Mouse (Mus musculus) intestine, postnatal 0 days (tissue): ENCODE data around the gene Ngp. TPM values are rescaled to one million over a fixed set of nuclear protein-coding genes. Genes with fewer than 3 reads are reported as not detected.
A peak's percentile ranks its signal among the peaks of the same experiment; 100 is the strongest.

Source experiments
- ATAC-seq: fragments of 200-750 bp; cut with Nextera tagmentation; 2 replicates; pipeline ENCODE4 v1.8.0; 2017; ENCODE audit warnings: mild to moderate bottlenecking, moderate TSS enrichment, moderate library complexity
- H3K27ac ChIP-seq: fragments of 300-500 bp; sonication (generic); 2 replicates; pipeline ENCODE4 v1.5.1; 2014; ENCODE audit warnings: mild to moderate bottlenecking, low read depth, low read length, moderate library complexity
- H3K27me3 ChIP-seq: fragments of 300-500 bp; sonication (generic); replicated peaks from 2 replicates; pipeline ENCODE4 v1.6.1; 2014; ENCODE audit warnings: low read length, mixed read lengths; ENCODE audit not compliant: control insufficient read depth, insufficient read depth
- H3K36me3 ChIP-seq: fragments of 300-500 bp; sonication (generic); 2 replicates; pipeline ENCODE4 v1.6.1; 2014; ENCODE audit warnings: mild to moderate bottlenecking, moderate library complexity; ENCODE audit not compliant: control insufficient read depth, insufficient read depth
- H3K4me1 ChIP-seq: fragments of 300-500 bp; sonication (generic); replicated peaks from 2 replicates; pipeline ENCODE4 v1.6.1; 2014; ENCODE audit warnings: antibody characterized with exemption, low read length, mixed read lengths; ENCODE audit not compliant: control insufficient read depth, insufficient read depth
- H3K4me2 ChIP-seq: fragments of 300-500 bp; sonication (generic); replicated peaks from 2 replicates; pipeline ENCODE4 v1.6.1; 2014; ENCODE audit warnings: low read depth, mild to moderate bottlenecking, moderate library complexity
- H3K4me3 ChIP-seq: fragments of 300-500 bp; sonication (generic); 2 replicates; pipeline ENCODE4 v1.5.1; 2014; ENCODE audit warnings: low read depth, low read length
- H3K9ac ChIP-seq: fragments of 300-500 bp; sonication (generic); 2 replicates; pipeline ENCODE4 v1.6.1; 2014; ENCODE audit warnings: mild to moderate bottlenecking, low read depth, low read length
- H3K9me3 ChIP-seq: fragments of 300-500 bp; sonication (generic); 2 replicates; pipeline ENCODE4 v1.6.1; 2016; ENCODE audit warnings: mixed run types; ENCODE audit not compliant: control insufficient read depth
- CTCF ChIP-seq: sonication (generic); IDR thresholded peaks from 2 replicates; pipeline ENCODE4 v1.5.1; 2016; ENCODE audit warnings: low read depth, mild to moderate bottlenecking, control low read depth, antibody characterized with exemption, moderate library complexity
- WGBS: fragments of 180-500 bp; shearing (Covaris S2); extraction: QIAGEN DNeasy Blood & Tissue Kit; methylation state at CpG from one replicate; pipeline ENCODE4 v1.1.7; 2014; 5-methylcytosine and 5-hydroxymethylcytosine counted together
- polyA plus RNA-seq: library from polyadenylated mRNA; unstranded; fragments of >200 nt; fragmentation: Nextera tagmentation; extraction: Ambion mirVana; gene quantifications from 2 replicates; pipeline ENCODE4 v1.2.1, GENCODE M21; 2015

Ngp gene
- polyA plus RNA-seq, 1 experiment from 2014 or later: 1.9 TPM

DNA sequence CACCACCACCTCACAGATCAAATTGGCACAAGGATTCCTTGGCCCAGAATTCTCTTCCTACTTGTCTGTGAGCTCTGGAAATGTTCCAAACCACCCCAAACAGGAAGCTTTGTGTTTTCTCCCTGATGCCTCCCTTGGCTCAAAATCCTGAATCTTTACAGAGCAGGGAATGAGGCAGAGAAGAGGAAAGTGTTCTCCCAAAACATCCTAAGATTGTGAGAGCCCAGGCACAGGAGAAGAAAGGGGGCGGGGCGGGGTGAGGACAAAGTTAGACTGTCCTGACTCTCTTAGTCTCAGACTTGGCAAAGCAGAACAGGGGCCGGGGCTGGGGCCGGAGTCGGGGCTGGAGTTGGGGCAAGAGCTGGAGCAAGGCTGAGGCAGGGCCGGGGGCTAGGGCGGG lies 6.6 kb upstream of the Ngp start:
- Histone ChIP-seq H3K27ac (no peak overlapping the region), H3K4me3 (no peak overlapping the region), H3K9ac (no peak overlapping the region), H3K36me3 (no peaks in the 10 kb centered on the region), H3K9me3 (no peaks in the 10 kb centered on the region), H3K27me3 (no peaks in the 10 kb centered on the region), H3K4me2 (no peak overlapping the region), H3K4me1 (no peaks in the 10 kb centered on the region)
- no peak for TF ChIP-seq CTCF
- ATAC-seq: no peak
- 73% methylated on average over 7 of the region's 7 CpGs for WGBS

DNA sequence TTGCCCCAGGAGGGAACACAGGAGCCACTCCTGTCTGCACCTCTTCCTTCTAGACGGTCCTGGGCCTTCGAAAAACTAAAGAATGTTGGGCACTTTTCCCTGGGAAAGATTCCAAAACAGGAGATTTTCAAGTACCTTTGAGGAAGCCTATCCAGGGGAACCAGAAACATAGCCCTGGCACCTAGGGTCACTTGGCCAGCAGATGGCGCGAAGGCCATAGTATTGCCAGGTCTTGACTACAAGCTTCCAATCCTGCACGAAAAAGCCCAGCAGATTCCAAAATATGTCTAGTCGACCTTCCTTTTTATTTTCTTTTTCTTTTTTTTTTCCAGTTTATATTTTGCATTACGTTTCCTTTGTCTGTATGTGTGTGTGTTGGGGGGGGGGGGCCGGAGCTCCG lies 5.8 kb upstream of the Ngp start:
- H3K9me3 ChIP-seq: no peaks in the 10 kb centered on the region
- no peak for ATAC-seq
- no peak overlapping the region for H3K4me2 ChIP-seq
- no peak overlapping the region for H3K4me3 ChIP-seq
- peak; percentile 68 for TF ChIP-seq CTCF
- no peaks in the 10 kb centered on the region for H3K4me1 ChIP-seq
- H3K36me3 ChIP-seq: no peaks in the 10 kb centered on the region
- H3K9ac ChIP-seq: no peak overlapping the region
- H3K27ac ChIP-seq: no peak overlapping the region
- H3K27me3 ChIP-seq: no peaks in the 10 kb centered on the region
- 62% methylated on average over 9 of the region's 9 CpGs for WGBS

DNA sequence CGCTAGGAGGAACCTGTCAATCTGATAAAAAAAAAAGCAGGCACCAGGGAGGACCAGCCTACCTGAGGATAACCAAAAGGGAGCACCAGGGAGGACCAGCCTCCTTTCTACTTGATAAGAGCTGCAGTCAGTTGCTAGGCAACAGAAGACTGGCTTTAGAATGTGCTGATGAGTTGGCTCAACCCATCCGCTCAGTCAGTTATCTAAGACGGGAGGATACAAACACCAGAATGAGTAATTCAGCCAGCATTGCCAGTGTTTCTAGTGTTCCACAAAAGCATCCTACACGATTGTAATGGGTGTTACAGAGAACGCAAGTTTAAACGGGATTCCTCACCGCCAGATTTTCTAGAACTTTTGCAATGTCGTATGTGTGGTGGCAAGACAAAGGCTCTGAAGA lies 11.7 kb downstream of the Ngp start:
- WGBS: 76% methylated on average over 8 of the region's 8 CpGs
- Histone ChIP-seq H3K4me1 (no peaks in the 10 kb centered on the region), H3K27ac (no peak overlapping the region), H3K36me3 (peaks cover 76% of the 10 kb centered on the region), H3K9me3 (no peaks in the 10 kb centered on the region), H3K9ac (no peak overlapping the region), H3K27me3 (no peaks in the 10 kb centered on the region), H3K4me2 (no peak overlapping the region), H3K4me3 (no peak overlapping the region)
- no peak for ATAC-seq
- TF ChIP-seq CTCF: no peak

DNA sequence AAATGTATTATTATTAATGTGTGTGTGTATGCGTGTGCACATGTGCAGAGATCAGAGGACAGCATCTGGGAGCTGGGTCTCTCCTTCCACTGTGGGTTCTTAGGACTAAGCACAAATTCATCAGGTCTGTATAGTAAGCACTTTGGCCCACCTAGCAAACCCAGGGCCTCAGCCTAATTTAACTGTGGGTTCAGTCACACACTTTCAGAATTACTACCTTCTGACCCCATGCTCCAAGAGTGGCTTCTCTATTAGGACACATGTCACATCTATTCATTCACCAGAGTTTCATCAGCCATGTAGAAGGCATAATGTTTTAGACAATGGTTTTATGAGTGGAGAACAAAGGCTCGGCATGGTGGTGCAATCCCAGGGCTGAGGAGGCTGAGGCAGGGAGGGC lies 13.5 kb downstream of the Ngp start:
- TF ChIP-seq CTCF: no peak
- H3K4me2 ChIP-seq: no peak overlapping the region
- H3K9me3 ChIP-seq: no peaks in the 10 kb centered on the region
- 95% methylated on average over 2 of the region's 2 CpGs for whole genome bisulfite sequencing
- no peak overlapping the region for H3K4me3 ChIP-seq
- H3K4me1 ChIP-seq: no peaks in the 10 kb centered on the region
- no peaks in the 10 kb centered on the region for H3K27me3 ChIP-seq
- H3K36me3 ChIP-seq: peaks cover 72% of the 10 kb centered on the region
- H3K9ac ChIP-seq: no peak overlapping the region
- H3K27ac ChIP-seq: no peak overlapping the region
- ATAC-seq: no peak

DNA sequence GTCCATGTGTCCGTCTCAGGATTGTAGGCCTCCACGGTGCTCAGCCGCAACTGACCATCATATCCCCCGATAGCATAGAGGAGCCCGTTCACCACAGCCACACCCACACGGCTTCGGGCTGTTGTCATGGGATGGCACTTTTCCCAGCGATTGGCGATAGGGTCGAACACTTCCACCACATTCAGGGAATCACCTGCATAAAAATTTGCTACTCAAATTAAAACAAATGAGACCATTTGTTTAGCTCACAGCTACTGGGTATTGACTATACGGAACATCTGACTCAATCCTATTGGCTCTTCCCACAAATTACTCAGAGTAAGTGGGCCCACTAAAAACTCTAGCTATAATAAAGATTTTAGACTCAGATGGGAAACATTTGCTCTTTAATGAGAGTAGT lies 16.5 kb downstream of the Ngp start:
- no peak overlapping the region for H3K9ac ChIP-seq
- H3K4me1 ChIP-seq: no peaks in the 10 kb centered on the region
- no peak overlapping the region for H3K4me2 ChIP-seq
- TF ChIP-seq CTCF: no peak
- H3K27me3 ChIP-seq: no peaks in the 10 kb centered on the region
- 97% methylated on average over 11 of the region's 11 CpGs for WGBS
- no peak overlapping the region for H3K27ac ChIP-seq
- H3K4me3 ChIP-seq: no peak overlapping the region
- H3K9me3 ChIP-seq: no peaks in the 10 kb centered on the region
- H3K36me3 ChIP-seq: peaks cover 49% of the 10 kb centered on the region
- ATAC-seq: no peak

DNA sequence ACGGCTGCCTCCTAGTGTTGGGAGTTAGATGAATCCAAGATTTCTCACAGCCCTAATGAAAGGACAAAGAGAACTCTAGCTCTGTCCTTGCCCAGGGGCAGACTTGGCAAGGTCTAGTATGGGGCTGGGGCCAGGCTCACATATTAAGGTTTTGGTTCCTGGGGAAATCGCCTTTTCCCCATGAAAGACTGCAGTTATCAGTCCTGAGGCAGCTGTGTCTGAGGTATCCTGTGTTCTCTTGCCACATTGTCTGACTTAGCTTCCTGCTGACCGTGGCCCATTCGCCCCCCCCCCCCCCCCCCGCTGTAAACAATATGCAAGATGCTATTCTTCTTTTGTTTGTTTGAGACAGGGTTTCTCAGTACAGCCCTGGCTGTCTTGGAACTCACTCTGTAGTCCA lies 20.5 kb downstream of the Ngp start:
- Histone ChIP-seq H3K27me3 (no peaks in the 10 kb centered on the region), H3K4me3 (no peak overlapping the region), H3K9ac (no peak overlapping the region), H3K4me1 (no peaks in the 10 kb centered on the region), H3K27ac (no peak overlapping the region), H3K36me3 (peaks cover 26% of the 10 kb centered on the region), H3K4me2 (no peak overlapping the region), H3K9me3 (no peaks in the 10 kb centered on the region)
- TF ChIP-seq CTCF: 0 out of 2 replicates have a peak, but pooled peaks have one; percentile 29
- 63% methylated on average over 4 of the region's 5 CpGs for WGBS
- peak; percentile 19; the same call in 1 of the 2 replicates for ATAC-seq

DNA sequence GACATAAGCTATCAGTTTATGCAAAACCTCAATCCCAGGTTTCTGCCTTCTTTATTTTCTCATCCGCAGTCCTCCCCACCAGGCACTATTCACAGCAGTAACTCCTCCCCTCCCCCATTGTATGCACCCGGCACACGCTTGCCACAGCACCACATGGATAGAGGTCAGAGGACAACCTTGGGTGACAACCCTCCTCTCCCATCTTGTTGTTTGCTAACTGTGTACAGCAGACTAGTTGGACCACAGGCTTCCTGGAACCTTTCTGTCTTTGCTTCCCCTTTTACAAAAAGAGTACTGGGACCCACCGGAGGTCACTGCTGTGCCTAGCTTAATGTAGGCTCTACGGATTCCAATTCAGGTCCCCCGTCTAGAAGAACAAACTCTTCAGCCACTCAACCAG lies 21.0 kb downstream of the Ngp start:
- Histone ChIP-seq H3K9me3 (no peaks in the 10 kb centered on the region), H3K27me3 (no peaks in the 10 kb centered on the region), H3K4me1 (no peaks in the 10 kb centered on the region), H3K27ac (no peak overlapping the region), H3K36me3 (peaks cover 21% of the 10 kb centered on the region), H3K9ac (no peak overlapping the region), H3K4me2 (no peak overlapping the region), H3K4me3 (no peak overlapping the region)
- 88% methylated on average over 6 of the region's 6 CpGs for WGBS
- TF ChIP-seq CTCF: no peak
- ATAC-seq: no peak
